Mouse (Mus musculus) yolk sac, embryonic 10.5 days (tissue): ENCODE measurements at regions not wholly inside any gene's neighbourhood (a gene's known extent, or its start where the extent isn't known, plus 50 kb on each side); places are given as distances from the start of the nearest gene placed in this dataset.

Experiments
- DNase-seq: peaks from one replicate; pipeline ENCODE4 v3.0.0-alpha.2; 2017; ENCODE audit warnings: low spot score

- DNase-seq: no peak
Observed at GRCm38 (mm10) chr7:90059629-90060301, 70.2 kb upstream of the Picalm start.

DNA sequence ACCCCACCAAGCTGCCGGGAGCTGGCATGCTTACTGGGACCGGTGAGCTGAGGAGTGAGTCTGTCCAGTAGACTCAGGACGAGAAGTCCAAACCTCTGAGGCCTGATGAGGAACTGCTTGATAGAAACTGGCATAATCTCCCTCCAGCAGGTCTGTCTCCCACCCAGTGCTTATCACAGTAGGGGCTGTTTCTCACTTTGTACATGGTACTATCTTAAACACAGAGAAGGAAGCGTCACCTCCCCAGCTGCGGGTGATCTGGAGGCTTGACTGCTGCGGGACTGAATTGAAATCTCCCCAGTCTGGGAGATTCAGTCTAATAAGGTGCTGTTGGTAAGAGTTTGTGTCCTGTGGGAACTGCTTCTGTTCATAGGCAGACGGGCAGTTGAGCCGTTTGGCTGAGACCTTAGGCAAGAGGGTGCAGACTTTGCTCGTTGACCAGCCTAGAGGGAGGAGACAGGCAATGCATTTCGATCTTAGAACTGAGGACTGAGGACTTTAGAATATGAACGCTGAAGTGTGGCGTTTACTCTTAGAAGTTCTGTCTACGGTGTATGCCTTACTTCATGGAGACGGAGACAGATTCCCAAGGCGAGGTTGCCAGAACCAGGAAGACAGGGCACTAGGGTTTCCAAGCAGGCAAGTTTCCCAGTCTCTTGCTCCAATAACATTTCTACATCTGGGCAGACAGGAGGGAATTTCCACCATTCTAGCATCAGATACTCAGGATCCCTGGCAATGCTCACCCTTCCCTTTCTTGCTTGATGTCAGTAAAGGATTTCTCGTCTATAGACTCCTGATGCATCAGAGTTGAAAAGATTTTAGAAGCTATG is 69.5 kb upstream of the Picalm start:
- peak; percentile 72 for DNase-seq

- DNase-seq: no peak
Observed at GRCm38 (mm10) chr7:90061701-90062100, 68.3 kb upstream of the Picalm start.

GRCm38 (mm10) chr7:90062874-90063273 is 67.1 kb upstream of the Picalm start:
- DNase-seq: no peak

- DNase-seq: no peak
Observed at GRCm38 (mm10) chr7:90064198-90064597, 65.8 kb upstream of the Picalm start.

DNA sequence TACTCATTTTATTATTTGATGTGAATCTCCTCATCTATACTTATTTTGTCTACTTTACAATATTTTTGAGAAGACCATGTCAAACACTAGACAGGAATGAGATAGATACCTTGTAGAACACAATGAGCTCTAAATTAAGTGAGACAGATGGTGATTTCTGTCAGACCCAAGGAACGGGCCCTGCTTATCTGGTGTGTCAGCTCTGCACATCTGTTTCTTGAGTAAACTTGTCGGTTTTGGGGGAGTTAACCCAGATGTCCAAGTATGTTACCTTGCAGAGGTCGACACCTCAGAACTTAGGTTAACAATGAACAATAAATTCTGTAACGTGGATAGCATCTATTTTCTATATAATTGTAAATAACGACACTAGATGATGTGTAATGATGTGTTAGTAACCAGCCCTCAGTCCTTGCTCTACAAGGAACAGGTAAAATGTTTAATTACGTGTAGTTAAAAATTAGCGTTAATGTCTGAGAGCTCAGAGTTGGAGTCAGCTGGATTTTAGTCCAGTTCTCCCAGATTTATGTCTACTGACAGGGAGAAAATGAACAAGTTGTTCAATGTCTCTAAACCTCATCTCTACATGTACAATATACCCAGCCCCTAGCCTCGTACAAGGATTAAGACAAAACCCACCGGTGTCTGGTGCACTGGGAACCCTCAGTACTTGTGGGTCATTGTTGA is 64.6 kb upstream of the Picalm start:
- no peak for DNase-seq

DNA sequence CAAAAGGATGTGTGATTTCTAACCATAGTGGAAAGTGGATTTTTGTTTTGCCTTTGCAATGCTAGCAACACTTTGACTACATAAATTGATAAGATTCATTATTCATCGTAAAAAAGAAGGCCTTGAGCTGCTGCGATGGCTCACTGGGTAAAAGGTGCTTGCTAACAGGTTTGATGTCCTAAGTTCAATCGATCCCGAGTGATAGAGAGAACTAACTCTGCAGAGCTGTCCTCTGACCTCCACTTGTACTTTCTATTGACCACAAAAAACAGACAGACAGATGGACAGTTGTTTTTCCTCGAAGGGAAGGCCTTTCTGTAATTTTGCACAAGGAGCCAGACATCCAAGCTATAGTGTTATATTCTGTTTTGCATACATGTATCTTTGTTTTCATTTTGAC is 63.7 kb upstream of the Picalm start:
- no peak for DNase-seq

DNA sequence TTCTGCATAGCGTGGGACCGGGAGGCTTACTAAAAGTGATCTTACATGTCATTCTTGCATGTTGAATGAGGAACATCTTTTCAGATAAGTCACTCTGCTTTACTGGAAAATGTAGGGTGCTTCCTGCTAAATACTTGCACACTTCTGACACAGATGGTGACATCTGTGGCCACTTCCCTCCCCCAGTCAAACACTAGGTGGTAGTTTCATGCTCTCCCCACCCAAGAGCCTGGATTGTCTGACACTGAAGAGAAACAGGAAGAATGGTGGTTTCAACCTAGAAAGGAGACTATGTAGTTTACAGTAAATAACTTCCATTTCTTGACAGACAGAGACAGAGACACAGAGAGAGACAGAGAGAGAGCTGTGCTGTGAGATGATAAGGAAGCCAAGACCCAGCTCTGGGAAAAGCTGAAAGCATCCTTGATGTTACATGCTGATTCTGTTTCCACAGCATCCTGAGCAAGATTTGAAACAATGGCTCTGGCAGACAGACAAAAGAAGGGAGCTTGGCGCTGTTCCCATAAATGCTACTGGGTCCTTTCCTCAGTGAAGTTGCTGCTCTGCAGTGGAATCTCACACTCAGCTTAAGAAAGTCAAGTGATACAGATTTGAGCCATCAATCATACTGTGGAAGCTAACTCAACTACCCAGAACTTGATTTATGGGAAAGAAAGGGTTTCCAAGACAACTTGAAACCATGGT is 61.9 kb upstream of the Picalm start:
- DNase-seq: no peak

GRCm38 (mm10) chr7:90070267-90070666 is 59.7 kb upstream of the Picalm start:
- DNase-seq: no peak

- no peak for DNase-seq
Observed at GRCm38 (mm10) chr7:90073865-90074264, 56.1 kb upstream of the Picalm start.

GRCm38 (mm10) chr7:90074592-90074991 is 55.4 kb upstream of the Picalm start:
- DNase-seq: no peak

DNA sequence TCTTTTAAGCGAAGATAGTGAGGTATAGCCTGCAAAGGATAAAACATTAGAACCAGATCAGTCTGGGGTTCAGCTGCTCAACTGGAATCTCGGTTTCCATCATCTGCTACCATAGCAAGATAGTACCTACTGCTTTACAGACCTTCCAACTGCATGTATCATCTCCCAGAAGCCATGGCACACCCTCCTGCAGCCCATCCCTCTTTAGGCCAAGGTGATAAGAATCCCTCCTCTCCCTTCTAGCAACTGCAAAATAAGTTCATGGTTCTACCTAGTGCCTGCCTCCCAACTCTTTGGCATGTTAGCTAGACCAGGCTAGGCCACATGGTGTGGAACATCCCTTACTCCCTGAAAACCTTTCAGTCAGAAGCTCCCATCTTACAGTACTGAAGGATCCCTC is 52.4 kb upstream of the Picalm start:
- DNase-seq: no peak

DNA sequence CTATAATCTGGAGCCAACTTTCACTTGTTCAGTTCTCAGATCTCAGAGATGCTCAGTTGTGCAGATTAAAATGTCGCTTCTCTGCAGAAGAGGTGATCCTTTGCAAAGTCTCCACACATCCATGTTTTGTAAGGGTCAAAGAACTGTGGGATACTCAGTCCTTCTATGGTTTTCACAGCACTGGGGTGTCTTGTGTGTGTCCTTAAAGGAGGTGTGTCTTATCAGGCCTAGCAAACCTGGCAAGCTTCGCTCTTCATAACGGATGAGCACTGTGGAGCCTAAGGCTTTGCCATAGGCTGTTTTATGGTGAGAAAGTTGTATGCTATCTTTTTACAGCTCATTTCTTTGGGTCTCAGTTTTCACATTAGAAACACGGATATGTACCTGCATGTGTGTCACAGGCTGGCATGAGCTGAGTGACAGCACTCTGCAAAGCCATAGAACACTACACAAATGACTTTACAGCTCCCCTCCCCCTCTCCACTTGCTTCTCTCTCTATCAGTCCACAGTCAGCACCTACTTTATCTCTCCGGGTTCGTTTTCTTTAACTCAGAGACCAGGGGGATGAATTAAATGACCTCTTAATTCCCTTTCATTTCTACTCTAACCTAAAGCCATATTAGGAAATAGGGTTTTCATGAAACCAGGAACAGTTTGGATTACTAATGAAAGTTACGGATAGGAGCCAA is 49.8 kb upstream of the Picalm start:
- DNase-seq: no peak
